Mouse (Mus musculus): Measurements from ENCODE around the gene 2310034G01Rik. TPM values are rescaled to one million over a fixed set of nuclear protein-coding genes. Genes with fewer than 3 reads are reported as not detected.

2310034G01Rik gene
- polyA plus RNA-seq (2012; rRNA removed), result 0.17 and 0.21 TPM in 2 replicates
- 0.16 and 0.74 TPM in 2 replicates for polyA plus RNA-seq (2014; fragmentation: Nextera tagmentation; extraction: Ambion mirVana)

- Histone ChIP-seq H3K4me2 (ENCODE audit: low read depth) (peak within 1 kb of the TSS; percentile 73), H3K9me3 (ENCODE audit: control insufficient read depth, low read length) (no peaks in the 10 kb centered on the region), H3K27ac (no peak within 1 kb of the TSS), H3K27me3 (ENCODE audit: control insufficient read depth, insufficient read depth, low read length) (peaks cover 5% of the 10 kb centered on the region; the same call in 1 of the 2 replicates), H3K36me3 (replicated peaks; ENCODE audit: control insufficient read depth, insufficient read depth, low read depth) (no peaks in the 10 kb centered on the region), H3K4me1 (replicated peaks; ENCODE audit: control insufficient read depth in 2 of 2, insufficient read depth in 2 of 2, low read length in 1 of 2) (peaks cover 3 to 17% of the 10 kb centered on the region in 2 experiments), H3K4me3 (ENCODE audit: insufficient read depth in 1 of 2, low read depth in 2 of 2, low read length in 2 of 2) (peak within 1 kb of the TSS; percentile 59 to 61), H3K9ac (replicated peaks) (peak within 1 kb of the TSS; percentile 59)
- DNase-seq (ENCODE audit: low read depth in 3 of 3, low spot score in 3 of 3) (no peak), ATAC-seq (ENCODE audit: insufficient read depth) (no peak)
- 49% methylated on average over 10 of the region's 10 CpGs for WGBS (ENCODE audit: insufficient replicate concordance)
- TF ChIP-seq CTCF (IDR thresholded peaks at IDR 0.05; ENCODE audit: low read depth) (no peak), EP300 (IDR thresholded peaks at IDR 0.05; ENCODE audit: low read depth) (no peak)
These were observed at the start of gene 2310034G01Rik for GRCm38 (mm10) chr19:46350168-46350932. 2310034G01Rik (minus strand) TSS chr19:46350302.

DNA sequence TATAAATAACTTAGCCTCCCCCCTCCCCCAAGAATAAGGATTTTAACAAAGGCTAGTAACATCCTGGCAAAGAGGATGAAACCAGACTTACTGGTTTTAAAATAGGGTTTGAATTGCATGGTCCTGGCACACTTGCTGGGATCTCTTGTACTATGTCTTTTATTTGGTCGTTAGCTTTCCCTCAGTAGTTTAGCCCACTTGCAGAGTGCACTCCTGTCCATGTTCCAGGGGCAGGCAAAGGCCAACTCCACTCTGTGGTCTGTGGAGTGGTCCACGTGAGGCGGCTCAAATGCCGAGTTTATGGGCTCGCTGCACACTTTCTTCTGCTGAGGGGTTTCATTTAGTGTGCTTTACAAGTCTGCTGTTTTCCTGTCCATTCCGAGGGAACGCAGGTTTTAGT is 49.8 kb upstream of the 2310034G01Rik start:
- no peak for DNase-seq (ENCODE audit: low read depth in 3 of 3, low spot score in 3 of 3)
- H3K9ac ChIP-seq (replicated peaks), result no peak overlapping the region
- no peak overlapping the region for H3K27ac ChIP-seq
- 82% methylated on average over 7 of the region's 7 CpGs for WGBS (ENCODE audit: insufficient replicate concordance)
- no peak overlapping the region for H3K4me2 ChIP-seq (ENCODE audit: low read depth)
- no peak for TF ChIP-seq EP300 (IDR thresholded peaks at IDR 0.05; ENCODE audit: low read depth)
- no peak for TF ChIP-seq CTCF (IDR thresholded peaks at IDR 0.05; ENCODE audit: low read depth)
- H3K4me3 ChIP-seq (ENCODE audit: insufficient read depth in 1 of 2, low read depth in 2 of 2, low read length in 2 of 2), result no peak overlapping the region
- H3K27me3 ChIP-seq (ENCODE audit: control insufficient read depth, insufficient read depth, low read length), result no peaks in the 10 kb centered on the region
- H3K36me3 ChIP-seq (replicated peaks; ENCODE audit: control insufficient read depth, insufficient read depth, low read depth), result peaks cover 2% of the 10 kb centered on the region; the same call in 1 of the 2 replicates
- no peaks in the 10 kb centered on the region for H3K9me3 ChIP-seq (ENCODE audit: control insufficient read depth, low read length)
- ATAC-seq (ENCODE audit: insufficient read depth), result no peak
- peaks cover 4 to 12% of the 10 kb centered on the region in 2 experiments; a peak in 3 of 4 replicates for H3K4me1 ChIP-seq (replicated peaks; ENCODE audit: control insufficient read depth in 2 of 2, insufficient read depth in 2 of 2, low read length in 1 of 2)

GRCm38 (mm10) chr19:46399372-46399771 is 49.3 kb upstream of the 2310034G01Rik start:
- peaks cover 2% of the 10 kb centered on the region; the same call in 1 of the 2 replicates for H3K36me3 ChIP-seq (replicated peaks; ENCODE audit: control insufficient read depth, insufficient read depth, low read depth)
- H3K4me2 ChIP-seq (ENCODE audit: low read depth), result no peak overlapping the region
- no peak for DNase-seq (ENCODE audit: low read depth in 3 of 3, low spot score in 3 of 3)
- no peak overlapping the region for H3K9ac ChIP-seq (replicated peaks)
- no peak overlapping the region for H3K4me3 ChIP-seq (ENCODE audit: insufficient read depth in 1 of 2, low read depth in 2 of 2, low read length in 2 of 2)
- no peak for TF ChIP-seq CTCF (IDR thresholded peaks at IDR 0.05; ENCODE audit: low read depth)
- TF ChIP-seq EP300 (IDR thresholded peaks at IDR 0.05; ENCODE audit: low read depth), result no peak
- no peak for ATAC-seq (ENCODE audit: insufficient read depth)
- 85% methylated on average over 6 of the region's 6 CpGs for WGBS (ENCODE audit: insufficient replicate concordance)
- no peaks in the 10 kb centered on the region for H3K27me3 ChIP-seq (ENCODE audit: control insufficient read depth, insufficient read depth, low read length)
- H3K4me1 ChIP-seq (replicated peaks; ENCODE audit: control insufficient read depth in 2 of 2, insufficient read depth in 2 of 2, low read length in 1 of 2), result peaks cover 7 to 15% of the 10 kb centered on the region in 2 experiments
- no peak overlapping the region for H3K27ac ChIP-seq
- no peaks in the 10 kb centered on the region for H3K9me3 ChIP-seq (ENCODE audit: control insufficient read depth, low read length)

DNA sequence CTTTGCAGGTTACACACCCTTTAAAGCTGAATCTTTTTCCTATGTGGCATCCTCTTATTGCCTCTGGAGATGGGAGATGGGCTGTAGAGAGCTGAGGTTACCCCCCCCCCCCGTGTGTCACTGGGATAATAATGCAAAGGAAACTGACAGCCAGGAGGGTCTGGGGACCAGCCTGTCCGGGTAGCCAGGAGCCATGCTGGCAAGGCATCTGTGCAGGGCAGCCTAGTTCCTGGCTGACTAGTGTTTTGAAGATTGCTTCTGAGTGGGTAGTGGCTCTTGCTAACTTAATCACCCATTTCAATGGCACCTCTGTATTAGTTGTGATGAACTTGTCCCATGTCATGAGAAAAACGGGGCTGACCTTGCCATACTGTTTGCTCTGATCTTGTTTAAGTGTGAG is 48.3 kb upstream of the 2310034G01Rik start:
- peaks cover 11 to 21% of the 10 kb centered on the region in 2 experiments for H3K4me1 ChIP-seq (replicated peaks; ENCODE audit: control insufficient read depth in 2 of 2, insufficient read depth in 2 of 2, low read length in 1 of 2)
- no peak overlapping the region for H3K9ac ChIP-seq (replicated peaks)
- H3K36me3 ChIP-seq (replicated peaks; ENCODE audit: control insufficient read depth, insufficient read depth, low read depth), result peaks cover 2% of the 10 kb centered on the region; the same call in 1 of the 2 replicates
- H3K9me3 ChIP-seq (ENCODE audit: control insufficient read depth, low read length), result no peaks in the 10 kb centered on the region
- H3K4me2 ChIP-seq (ENCODE audit: low read depth), result no peak overlapping the region; the same call in 1 of the 2 replicates
- 56% methylated on average over 3 of the region's 3 CpGs for WGBS (ENCODE audit: insufficient replicate concordance)
- TF ChIP-seq CTCF (IDR thresholded peaks at IDR 0.05; ENCODE audit: low read depth) (no peak), EP300 (IDR thresholded peaks at IDR 0.05; ENCODE audit: low read depth) (no peak)
- ATAC-seq (ENCODE audit: insufficient read depth), result no peak
- no peaks in the 10 kb centered on the region for H3K27me3 ChIP-seq (ENCODE audit: control insufficient read depth, insufficient read depth, low read length)
- no peak overlapping the region for H3K4me3 ChIP-seq (ENCODE audit: insufficient read depth in 1 of 2, low read depth in 2 of 2, low read length in 2 of 2)
- no peak overlapping the region for H3K27ac ChIP-seq
- DNase-seq (ENCODE audit: low read depth in 3 of 3, low spot score in 3 of 3), result no peak

DNA sequence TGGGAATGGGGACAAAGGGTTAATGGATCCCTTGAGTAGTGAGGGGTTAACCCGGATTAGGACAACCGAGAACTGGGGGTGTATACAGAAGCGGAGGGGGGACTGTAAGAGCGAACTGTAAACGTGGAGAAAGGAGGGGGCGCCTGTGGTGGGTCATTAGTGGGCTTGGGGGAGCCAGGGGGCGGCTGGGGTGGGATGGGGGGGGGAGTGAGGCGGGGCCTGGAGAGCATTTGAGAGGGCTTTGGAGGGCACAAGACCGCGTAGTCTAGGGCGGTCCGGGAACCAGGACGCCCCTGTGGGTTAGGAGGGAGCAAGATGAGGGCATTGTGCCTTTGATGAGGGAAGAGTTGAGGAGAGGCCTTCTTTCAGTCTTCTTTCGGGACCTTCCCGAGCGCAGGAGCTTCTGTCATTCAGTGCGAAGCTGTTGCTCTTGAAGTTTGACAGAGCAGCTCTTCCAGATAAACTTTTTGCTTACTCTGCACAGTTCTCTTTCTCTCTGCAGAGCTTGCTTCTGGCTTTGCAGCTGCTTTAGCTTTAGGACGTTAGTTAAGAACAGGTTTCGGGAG is 47.4 kb upstream of the 2310034G01Rik start:
- peak overlapping the region; percentile 77 for H3K9ac ChIP-seq (replicated peaks)
- WGBS (ENCODE audit: insufficient replicate concordance), result 5% methylated on average over 19 of the region's 19 CpGs
- no peak for ATAC-seq (ENCODE audit: insufficient read depth)
- TF ChIP-seq EP300 (IDR thresholded peaks at IDR 0.05; ENCODE audit: low read depth), result no peak
- no peak for TF ChIP-seq CTCF (IDR thresholded peaks at IDR 0.05; ENCODE audit: low read depth)
- H3K36me3 ChIP-seq (replicated peaks; ENCODE audit: control insufficient read depth, insufficient read depth, low read depth), result peaks cover 2% of the 10 kb centered on the region; the same call in 1 of the 2 replicates
- H3K4me2 ChIP-seq (ENCODE audit: low read depth), result peak overlapping the region; percentile 98
- no peak overlapping the region for H3K27ac ChIP-seq
- no peaks in the 10 kb centered on the region for H3K27me3 ChIP-seq (ENCODE audit: control insufficient read depth, insufficient read depth, low read length)
- peaks cover 11 to 21% of the 10 kb centered on the region in 2 experiments for H3K4me1 ChIP-seq (replicated peaks; ENCODE audit: control insufficient read depth in 2 of 2, insufficient read depth in 2 of 2, low read length in 1 of 2)
- no peak for DNase-seq (ENCODE audit: low read depth in 3 of 3, low spot score in 3 of 3)
- H3K9me3 ChIP-seq (ENCODE audit: control insufficient read depth, low read length), result no peaks in the 10 kb centered on the region
- H3K4me3 ChIP-seq (ENCODE audit: insufficient read depth in 1 of 2, low read depth in 2 of 2, low read length in 2 of 2), result peak overlapping the region; percentile 67 to 87
